Mouse (Mus musculus) inflammation-experienced regulatory T-cells, adult 6 months (primary cell): ENCODE results near the gene Plcxd1. TPM values are rescaled to one million over a fixed set of nuclear protein-coding genes. Genes with fewer than 3 reads are reported as not detected.
A peak's percentile ranks its signal among the peaks of the same experiment; 100 is the strongest.
"Not testable (repeated sequence)": the region's sequence is repeated elsewhere in the genome, so short reads cannot be mapped to it uniquely, and the experiment has no call there.

Experiments used
- ATAC-seq: one replicate; pipeline ENCODE4 v1.8.0; 2017
- polyA plus RNA-seq, 3 experiments: library from polyadenylated mRNA; unstranded; fragments of 100-300 nt; shearing (Covaris generic); gene quantifications; one replicate each; pipeline ENCODE4 v1.2.1; 2017

The Plcxd1 gene
- polyA plus RNA-seq, result 1 to 10 TPM in 1 of 3 experiments, under 1 TPM in 2; 0.54 to 1.7 (median 0.75) TPM

- no peak for ATAC-seq
Measured at GRCm38 (mm10) chr5:110099656-110100580, at the start of gene Plcxd1. Gene Plcxd1 (plus strand): TSS chr5:110099969.

DNA sequence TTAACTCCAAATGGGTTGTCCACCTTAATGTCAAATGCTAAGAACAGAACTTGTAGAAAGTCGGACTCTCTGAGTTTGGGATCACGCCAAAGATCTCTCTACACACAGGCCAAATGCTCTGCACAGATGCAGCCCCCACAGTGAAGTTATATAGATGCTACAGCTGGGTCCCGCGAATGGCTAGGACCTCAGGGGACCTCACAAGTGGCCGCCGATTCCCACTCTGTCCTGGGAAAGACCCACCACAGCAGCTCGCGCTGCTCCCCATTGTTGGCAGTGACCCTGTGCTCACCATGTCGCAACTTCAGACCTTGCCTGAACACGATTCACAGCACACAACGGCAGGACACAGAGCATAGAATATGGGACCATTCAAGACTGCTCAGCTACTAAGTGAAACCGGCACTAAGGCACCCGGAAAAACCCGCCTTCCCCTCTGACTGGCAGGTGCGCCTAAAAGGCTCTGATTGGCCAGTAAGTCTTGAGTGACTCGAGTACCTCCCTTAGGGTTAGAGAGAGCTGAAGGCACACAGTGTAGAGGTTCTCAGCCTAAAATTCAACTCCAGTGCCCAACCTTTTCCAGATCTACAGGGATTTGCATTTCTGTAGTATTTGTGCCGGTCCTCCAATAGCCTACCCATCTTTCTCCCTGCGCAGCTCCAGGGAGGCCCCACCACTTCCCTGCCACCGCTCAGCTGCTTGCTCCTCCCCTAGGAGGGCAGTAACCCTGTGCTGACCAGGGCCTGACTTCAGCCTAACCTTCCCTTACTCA is 41.9 kb upstream of the Plcxd1 start:
- ATAC-seq, result peak; percentile 100

GRCm38 (mm10) chr5:110072413-110072812 is 27.4 kb upstream of the Plcxd1 start, which contains the start of gene Gm17655:
Gene Gm17655 (minus strand): TSS chr5:110072513.
- ATAC-seq, result not testable (repeated sequence)

DNA sequence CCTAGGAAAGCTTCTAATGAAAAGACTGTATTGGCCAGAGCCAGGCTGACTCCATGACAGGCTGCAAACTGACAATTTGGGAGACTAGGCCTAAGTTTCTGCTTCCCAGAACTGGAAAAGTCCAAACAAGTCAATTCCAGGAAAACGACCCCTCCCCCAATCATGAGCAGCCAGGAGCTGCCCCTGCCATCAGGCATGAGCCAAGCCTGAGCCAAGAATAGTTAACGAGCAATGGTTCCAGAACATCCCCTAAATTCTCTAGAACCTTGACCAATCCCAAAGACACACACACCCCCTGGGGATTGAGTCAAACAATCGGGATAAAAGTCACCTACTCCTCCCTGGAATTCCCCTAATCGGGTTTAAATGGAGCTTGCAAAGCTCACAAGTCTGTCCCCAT is 16.8 kb upstream of the Plcxd1 start:
- ATAC-seq, result no peak

GRCm38 (mm10) chr5:110086161-110086866 is 13.5 kb upstream of the Plcxd1 start:
- no peak for ATAC-seq

- no peak for ATAC-seq
Measured at GRCm38 (mm10) chr5:110091546-110091945, 8.2 kb upstream of the Plcxd1 start.

DNA sequence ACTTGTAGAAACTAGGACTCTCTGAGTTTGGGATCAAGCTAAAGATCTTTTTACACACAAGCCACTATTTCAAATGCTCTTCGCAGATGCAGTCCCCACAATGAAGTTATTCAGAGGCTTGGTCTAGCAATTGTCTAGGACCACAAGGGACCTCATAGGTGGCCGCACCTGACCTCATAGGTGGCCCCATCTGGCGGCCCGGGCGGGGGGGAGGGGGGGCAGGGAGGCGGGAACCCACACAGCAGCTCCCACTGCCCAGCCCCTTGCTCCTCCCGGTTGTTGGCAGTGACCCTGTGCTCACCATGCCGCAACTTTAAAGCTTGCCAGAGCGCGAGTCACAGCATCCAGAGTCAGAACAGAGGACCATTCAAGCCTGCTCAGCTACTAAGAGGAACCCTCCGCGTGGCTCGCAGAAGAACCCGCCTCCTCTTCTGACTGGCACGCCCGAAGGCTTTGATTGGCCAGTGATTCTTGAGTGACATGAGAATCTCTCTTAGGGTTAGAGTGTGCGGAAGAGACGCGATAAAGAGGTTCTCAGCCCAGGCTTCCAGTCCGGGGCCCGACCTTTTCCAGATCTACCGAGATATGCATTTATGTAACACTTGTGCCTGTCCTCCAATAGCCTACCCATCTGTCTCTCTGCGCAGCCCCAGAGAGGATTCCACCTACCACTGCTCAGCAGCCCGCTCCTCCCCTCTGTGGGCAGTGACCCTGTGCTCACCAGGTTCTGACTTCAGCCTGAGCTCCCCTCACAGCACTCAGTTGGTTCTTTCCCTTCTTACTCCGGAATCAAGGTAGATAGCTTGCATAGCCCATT is 5.5 kb upstream of the Plcxd1 start, which contains the start of gene Gm35315:
TSS of gene Gm35315 (minus strand) at position 391 of the 817 bp plus-strand sequence.
- ATAC-seq, result peak; percentile 99

DNA sequence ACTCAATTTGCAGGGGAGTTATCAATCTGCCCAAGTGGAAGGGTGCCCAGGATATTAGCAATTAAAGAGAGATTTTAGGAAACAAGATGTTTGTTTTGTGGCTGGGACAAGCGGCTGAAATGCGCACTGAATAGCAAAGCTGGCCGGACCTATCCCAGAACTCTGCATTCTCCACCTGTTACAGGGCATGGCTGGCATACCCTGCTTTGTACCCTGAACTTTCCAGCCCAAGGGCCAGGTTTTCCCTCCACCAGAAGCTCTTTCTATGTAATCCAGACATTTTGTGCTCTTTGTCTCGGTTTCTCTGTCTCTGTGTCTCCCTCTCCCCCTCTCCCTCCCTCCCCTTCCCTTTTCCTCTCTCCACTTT is 4.9 kb upstream of the Plcxd1 start:
- ATAC-seq, result no peak

GRCm38 (mm10) chr5:110098991-110099477 is 735 bp upstream of the Plcxd1 start:
- ATAC-seq, result no peak

DNA sequence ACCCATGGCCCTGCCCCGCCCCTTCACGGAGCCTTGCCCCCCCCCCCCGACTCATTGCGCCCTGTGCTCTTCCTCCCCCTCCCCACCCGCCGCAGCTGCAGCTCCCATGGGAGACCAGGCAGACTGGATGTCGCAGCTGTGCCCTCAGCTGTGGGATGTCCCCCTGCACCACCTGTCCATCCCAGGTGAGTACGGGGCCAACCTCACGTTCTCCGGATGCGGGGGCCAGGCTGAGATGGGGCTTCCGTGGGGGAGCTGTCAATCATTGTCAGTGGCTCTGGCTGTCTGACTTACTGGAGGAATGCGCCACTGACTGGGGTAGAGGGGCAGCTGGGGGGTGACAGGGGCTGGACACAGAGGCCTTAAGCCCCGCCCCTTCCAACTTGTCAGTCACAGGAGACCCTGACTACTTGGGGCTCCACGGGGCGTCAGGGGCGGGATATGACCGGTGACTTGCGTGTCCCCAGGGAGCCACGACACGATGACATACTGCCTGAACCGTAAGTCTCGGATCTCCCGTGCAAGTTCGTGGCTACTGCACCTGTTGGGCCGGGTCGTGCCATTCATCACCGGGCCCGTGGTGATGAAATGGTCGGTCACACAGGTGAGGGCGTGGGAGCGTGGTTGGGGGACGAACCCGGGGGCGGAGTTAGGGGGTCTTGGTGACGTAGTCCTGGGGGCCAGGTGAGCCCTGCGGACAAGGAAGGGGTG is 1.3 kb downstream of the Plcxd1 start:
- peak; percentile 79 for ATAC-seq

DNA sequence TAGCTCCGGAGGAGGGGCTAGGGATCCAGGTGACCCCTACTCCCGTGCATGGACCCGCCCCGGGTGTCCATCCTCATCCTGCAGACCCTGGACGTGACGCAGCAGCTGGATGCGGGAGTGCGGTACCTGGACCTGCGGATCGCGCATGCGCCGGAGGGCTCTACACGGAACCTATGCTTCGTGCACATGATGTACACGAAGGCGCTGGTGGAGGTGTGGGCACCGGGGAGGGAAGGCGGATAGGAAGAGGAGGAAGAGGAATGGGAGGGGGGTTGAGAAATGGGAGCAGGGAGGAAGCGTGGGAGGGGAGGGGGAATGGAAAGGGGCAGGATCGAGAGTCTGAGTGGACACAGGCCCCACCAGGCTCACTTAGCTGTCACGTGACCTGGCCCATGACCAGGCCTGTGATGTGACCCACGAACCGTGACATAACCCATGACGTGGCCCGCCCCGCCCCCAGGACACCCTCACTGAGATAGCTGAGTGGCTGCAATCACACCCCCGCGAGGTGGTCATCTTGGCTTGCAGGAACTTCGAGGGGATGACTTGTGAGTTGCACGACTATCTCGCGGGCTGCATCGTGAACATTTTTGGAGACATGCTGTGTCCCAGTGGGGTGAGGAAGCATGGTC is 2.1 kb downstream of the Plcxd1 start:
- peak; percentile 36 for ATAC-seq

- ATAC-seq, result no peak
Measured at GRCm38 (mm10) chr5:110102429-110102828, 2.7 kb downstream of the Plcxd1 start.

DNA sequence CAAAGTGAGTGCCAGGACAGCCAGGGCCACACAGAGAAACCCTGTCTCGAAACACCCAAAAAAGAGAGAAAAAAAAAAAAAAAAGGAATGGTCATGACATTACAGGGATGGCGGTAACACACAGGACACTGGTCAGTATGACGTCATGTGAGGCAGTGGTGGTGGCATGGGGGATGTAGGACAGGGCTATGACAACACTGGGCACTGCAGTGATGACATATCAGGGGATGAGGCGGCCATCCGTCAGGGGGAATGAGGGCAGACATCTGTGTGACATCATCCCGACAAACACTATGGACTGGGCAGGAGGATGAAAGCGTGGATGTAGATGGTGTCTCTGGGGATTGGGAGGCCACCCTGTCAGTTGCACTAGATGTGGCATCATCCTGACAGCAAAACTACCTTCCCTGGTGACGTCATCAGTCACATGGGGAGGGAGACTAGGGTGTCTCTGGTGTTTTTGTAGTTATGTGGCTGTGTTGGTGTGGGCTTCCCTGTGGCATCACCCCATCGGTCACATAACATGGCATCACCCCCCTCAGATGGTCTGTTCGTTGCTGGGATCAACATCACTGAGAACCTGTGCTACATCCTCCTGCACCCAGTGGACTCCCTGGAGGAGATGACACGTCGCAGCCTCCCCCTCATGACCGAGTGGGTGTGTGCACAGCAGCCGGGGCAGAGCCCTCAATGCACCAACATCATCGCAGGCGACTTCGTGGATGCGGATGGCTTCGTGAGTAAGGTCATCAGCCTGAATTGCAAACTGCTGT is 3.3 kb downstream of the Plcxd1 start:
- ATAC-seq, result no peak

GRCm38 (mm10) chr5:110103901-110104615 is 4.3 kb downstream of the Plcxd1 start:
- ATAC-seq, result no peak

DNA sequence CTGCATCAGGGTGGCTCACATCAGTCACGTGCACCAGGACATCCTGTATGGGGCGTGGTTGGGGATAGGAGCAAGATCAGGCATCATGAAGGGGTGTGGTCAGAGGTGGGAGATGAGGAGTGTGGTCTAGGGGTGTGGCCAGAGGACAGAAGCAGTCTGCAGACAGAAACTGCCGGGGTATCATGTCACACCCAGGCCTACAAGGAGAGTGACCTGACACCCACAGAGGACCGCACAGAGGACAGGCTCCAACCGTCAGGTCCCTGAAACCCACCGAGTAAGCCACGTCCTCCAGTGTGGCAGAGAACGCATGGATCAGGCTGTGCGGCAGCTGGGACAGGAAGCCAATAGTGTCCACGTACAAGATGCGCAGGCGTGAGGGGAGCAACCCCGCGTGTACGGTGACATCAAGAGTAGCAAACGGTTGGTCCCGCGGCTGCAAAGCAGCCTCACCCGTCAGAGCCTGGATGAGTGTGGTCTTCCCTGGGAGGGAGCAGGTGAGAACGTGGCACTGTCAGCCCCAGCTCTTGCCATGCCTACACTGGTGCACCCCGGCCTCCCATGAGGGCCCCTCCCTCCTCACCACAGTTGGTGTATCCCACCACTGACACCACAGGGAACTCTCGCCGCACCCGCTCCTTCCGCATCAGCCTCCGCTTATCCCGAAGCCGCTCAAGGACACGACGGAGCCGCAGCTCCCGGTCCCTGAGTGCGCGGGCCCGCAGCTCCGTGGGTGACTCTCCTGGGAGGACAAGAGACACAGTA is 5.0 kb downstream of the Plcxd1 start:
- no peak for ATAC-seq

DNA sequence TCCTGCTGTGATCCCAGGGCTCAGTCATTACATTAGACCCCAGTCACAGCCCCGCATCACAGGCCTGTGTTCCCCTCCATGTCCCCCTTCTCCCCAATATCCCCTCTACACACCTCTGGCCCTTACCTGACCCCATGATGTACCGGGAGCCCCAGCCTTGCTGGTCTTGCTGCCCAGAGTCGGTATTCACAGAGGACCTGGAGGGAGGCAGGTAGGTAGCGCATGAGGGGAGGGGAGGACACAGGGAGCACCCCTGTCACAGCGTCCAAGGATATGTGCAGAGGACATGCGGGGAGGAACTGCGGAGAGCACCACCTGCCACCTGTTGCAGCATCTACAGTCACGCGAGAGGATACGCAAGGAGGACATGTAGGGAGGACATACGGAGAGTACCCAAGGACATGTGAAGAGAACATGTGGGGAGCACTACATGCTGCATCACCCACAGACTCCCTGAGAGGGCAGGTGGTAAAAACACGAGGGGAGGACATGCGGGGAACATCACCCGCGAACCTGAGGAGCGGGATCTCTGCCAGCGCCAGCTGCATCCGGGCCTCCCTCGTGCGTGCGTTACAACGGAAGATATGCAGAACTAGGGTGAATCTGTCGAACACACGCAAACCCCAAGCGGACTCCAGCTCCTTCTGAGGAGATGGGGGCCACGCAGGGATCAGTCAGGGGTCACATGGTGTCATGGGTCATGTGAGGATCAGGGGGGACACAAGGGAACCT is 6.5 kb downstream of the Plcxd1 start:
- ATAC-seq, result no peak

DNA sequence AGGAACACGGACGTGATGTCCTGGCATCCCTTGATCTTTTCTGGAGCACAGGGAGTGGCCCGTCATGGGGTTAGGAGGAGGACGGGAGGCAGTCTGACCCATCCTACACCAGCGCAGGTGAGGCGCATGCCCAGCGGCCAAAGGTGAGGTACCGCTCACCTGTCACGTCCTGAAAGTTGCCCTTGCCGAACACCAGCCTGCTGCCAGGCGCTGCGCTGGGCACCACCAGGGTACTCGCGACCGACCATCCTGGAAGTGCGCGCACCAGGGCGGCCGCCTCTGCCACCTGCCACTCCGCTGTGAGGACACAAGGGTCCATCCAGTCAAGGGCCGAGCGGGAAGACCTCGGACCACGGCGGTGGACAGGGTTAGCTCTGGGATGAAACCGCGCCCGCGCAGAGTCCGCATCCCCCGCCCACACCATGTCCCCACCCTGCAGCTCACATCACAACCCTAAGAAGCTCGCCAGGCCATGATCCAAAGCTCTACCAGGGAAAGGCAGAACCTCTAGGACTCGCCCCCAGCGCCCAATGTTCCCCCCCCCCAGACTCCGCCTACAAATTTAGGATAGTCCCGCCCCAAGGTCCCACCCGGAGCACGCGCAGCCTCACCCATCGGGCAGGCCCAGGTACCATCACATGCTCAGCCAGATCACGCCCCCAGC is 7.3 kb downstream of the Plcxd1 start:
- no peak for ATAC-seq
